Comparison of ENCODE assay signal across 8 mouse cellular contexts in genomic region chr2:102820225-102820711, GRCm38 (mm10).
DNase-seq lines count a peak whose midpoint lies in the region; ATAC-seq and TF ChIP-seq lines count a peak whose summit lies in the region.

No protein-coding gene starts in this region.

- no peak for TF ChIP-seq CTCF in lung, postnatal 0 days (IDR thresholded peaks at IDR 0.05)

- peak; percentile 21 for DNase-seq in gastrocnemius, postnatal 14 days
- DNase-seq in gastrocnemius, adult 18-20 months (ENCODE audit: low spot score), result no peak
- peak; percentile 12 for DNase-seq in cerebellum, adult 9-10 months
- peak; percentile 50 for DNase-seq in lung, postnatal 0 days (ENCODE audit: low spot score)
- no peak for DNase-seq in spleen, adult 12 weeks (ENCODE audit: low spot score)
- no peak for DNase-seq in right cerebral cortex, adult 2 months (ENCODE audit: low spot score in 2 of 2)
- no peak for DNase-seq in adrenal gland, adult 2 months

- peaks cover 6% of the 10 kb centered on the region for H3K4me1 ChIP-seq in hindbrain, embryonic 12.5 days
- peaks cover 4% of the 10 kb centered on the region; the same call in 1 of the 2 replicates for H3K4me1 ChIP-seq in lung, postnatal 0 days (ENCODE audit: insufficient read depth, low read depth, low read length)

- no peaks in the 10 kb centered on the region for H3K36me3 ChIP-seq in hindbrain, embryonic 12.5 days
- no peaks in the 10 kb centered on the region for H3K36me3 ChIP-seq in lung, postnatal 0 days (ENCODE audit: insufficient read depth, low read length)

- H3K4me2 ChIP-seq in hindbrain, embryonic 12.5 days (replicated peaks), result no peak overlapping the region
- H3K4me2 ChIP-seq in lung, postnatal 0 days (replicated peaks; ENCODE audit: low read depth, low read length), result no peak overlapping the region

- no peak overlapping the region for H3K4me3 ChIP-seq in hindbrain, embryonic 12.5 days
- no peak overlapping the region for H3K4me3 ChIP-seq in lung, postnatal 0 days (ENCODE audit: low read depth, low read length)

- H3K27ac ChIP-seq in hindbrain, embryonic 12.5 days, result no peak overlapping the region
- H3K27ac ChIP-seq in lung, postnatal 0 days (ENCODE audit: low read length), result no peak overlapping the region

- intact Hi-C loops in gastrocnemius, postnatal 14 days (cut with DNase I; ENCODE audit: low total_unique reads), result no loop called here

- H3K9me3 ChIP-seq in hindbrain, embryonic 12.5 days (replicated peaks), result no peaks in the 10 kb centered on the region
- no peaks in the 10 kb centered on the region for H3K9me3 ChIP-seq in lung, postnatal 0 days (ENCODE audit: low read length)

- TF ChIP-seq EP300 in lung, postnatal 0 days (IDR thresholded peaks at IDR 0.05), result no peak

- no peaks in the 10 kb centered on the region for H3K27me3 ChIP-seq in hindbrain, embryonic 12.5 days
- no peaks in the 10 kb centered on the region for H3K27me3 ChIP-seq in lung, postnatal 0 days (replicated peaks; ENCODE audit: insufficient read depth, low read length)

- H3K9ac ChIP-seq in hindbrain, embryonic 12.5 days, result no peak overlapping the region
- no peak overlapping the region for H3K9ac ChIP-seq in lung, postnatal 0 days (replicated peaks; ENCODE audit: low read depth)

- 46% methylated on average over 5 of the region's 5 CpGs for WGBS in hindbrain, embryonic 12.5 days
- 75% methylated on average over 5 of the region's 5 CpGs for WGBS in lung, postnatal 0 days

- peak; percentile 63; the same call in 1 of the 2 replicates for ATAC-seq in hindbrain, embryonic 12.5 days (ENCODE audit: low FRiP score)
- peak; percentile 84 for ATAC-seq in lung, postnatal 0 days

Comparison
In these comparisons a context has a peak if more than half of its experiments do, and no peak if none do; other contexts are left out.
1. DNase-seq: peak in gastrocnemius, postnatal 14 days (single experiment), cerebellum, adult 9-10 months (single experiment) and lung, postnatal 0 days (single experiment); none in gastrocnemius, adult 18-20 months (single experiment), spleen, adult 12 weeks (single experiment), right cerebral cortex, adult 2 months (0 of 2) and adrenal gland, adult 2 months (single experiment).